Mouse (Mus musculus) testis, postnatal 14 days (tissue): ENCODE data around the gene Axl.

ENCODE experiments used
- DNase-seq: peaks from one replicate; pipeline ENCODE4 v3.0.0; 2021; ENCODE audit warnings: low spot score

The Axl gene

GRCm38 (mm10) chr7:25788220-25789128 lies at the start of gene Axl:
Axl (minus strand) TSS chr7:25788705.
- DNase-seq: peak; percentile 84

DNA sequence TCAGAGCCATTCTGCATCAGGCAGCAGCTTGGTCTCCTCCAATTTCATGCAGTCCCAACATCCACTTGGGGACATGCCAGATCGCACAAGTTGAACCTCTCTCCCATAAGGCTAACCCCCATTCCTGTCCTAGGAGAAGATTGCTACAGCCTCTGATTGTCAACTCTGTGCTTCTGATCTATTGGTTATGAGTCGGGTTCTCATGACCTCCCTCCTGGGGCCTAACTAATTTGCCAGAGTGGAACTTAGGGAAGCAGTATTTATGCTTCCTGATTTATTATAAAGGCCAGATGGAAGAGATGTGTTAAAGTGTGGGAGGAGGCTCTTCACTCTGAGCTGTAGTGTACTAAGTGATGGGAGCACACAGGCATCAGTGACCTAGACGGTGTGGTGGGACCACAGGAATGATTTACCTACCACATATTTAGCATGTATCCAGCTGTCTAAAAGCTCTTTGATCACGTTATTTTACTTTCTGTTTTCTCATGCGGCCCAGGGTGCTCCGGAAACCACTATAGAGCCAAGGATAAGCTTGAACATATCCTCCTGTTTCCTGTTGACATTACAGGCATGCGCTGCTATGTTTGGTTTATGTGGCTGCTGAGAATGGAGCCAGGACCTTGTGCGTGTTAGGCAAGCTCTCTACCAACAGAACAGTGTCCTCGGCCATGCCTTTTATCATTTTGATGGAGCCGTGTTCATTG lies 46.8 kb upstream of the Axl start:
- no peak for DNase-seq

GRCm38 (mm10) chr7:25831557-25832530 lies 43.3 kb upstream of the Axl start:
- no peak for DNase-seq

GRCm38 (mm10) chr7:25830251-25830650 lies 41.7 kb upstream of the Axl start:
- no peak for DNase-seq

GRCm38 (mm10) chr7:25827199-25827598 lies 38.7 kb upstream of the Axl start:
- DNase-seq: peak; percentile 29

- no peak for DNase-seq
These were observed 37.5 kb upstream of the Axl start for GRCm38 (mm10) chr7:25826029-25826428.

DNA sequence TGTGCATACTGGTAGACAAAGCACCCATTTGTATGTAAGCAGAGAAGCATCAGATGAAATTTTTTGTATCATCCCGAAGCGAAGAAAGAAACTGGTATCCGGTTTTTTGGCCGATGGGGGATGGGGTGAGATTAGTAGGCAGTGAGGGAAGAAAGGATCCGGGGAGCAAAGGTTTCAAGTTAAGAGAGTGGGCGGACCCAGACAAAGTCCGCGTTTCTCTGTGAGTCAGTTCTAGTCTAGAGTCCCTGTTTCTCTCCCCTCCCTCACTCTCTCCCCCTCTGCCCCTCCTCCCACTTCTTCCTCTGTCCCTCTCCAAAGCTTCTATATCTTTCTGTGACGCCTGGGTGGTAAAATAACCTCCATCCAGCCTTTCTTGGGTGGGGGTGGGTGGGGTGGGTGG lies 36.5 kb upstream of the Axl start:
- no peak for DNase-seq

- DNase-seq: peak; percentile 48
These were observed 27.9 kb upstream of the Axl start, which contains the start of gene Cyp2s1 for GRCm38 (mm10) chr7:25816241-25816919. Cyp2s1 (minus strand) TSS chr7:25816913.

- no peak for DNase-seq
These were observed 27.1 kb upstream of the Axl start for GRCm38 (mm10) chr7:25815571-25815970.

- DNase-seq: no peak
These were observed 26.2 kb upstream of the Axl start for GRCm38 (mm10) chr7:25814711-25815110.

- no peak for DNase-seq
These were observed 23.7 kb upstream of the Axl start for GRCm38 (mm10) chr7:25812195-25812594.

GRCm38 (mm10) chr7:25811716-25812115 lies 23.2 kb upstream of the Axl start:
- no peak for DNase-seq

DNA sequence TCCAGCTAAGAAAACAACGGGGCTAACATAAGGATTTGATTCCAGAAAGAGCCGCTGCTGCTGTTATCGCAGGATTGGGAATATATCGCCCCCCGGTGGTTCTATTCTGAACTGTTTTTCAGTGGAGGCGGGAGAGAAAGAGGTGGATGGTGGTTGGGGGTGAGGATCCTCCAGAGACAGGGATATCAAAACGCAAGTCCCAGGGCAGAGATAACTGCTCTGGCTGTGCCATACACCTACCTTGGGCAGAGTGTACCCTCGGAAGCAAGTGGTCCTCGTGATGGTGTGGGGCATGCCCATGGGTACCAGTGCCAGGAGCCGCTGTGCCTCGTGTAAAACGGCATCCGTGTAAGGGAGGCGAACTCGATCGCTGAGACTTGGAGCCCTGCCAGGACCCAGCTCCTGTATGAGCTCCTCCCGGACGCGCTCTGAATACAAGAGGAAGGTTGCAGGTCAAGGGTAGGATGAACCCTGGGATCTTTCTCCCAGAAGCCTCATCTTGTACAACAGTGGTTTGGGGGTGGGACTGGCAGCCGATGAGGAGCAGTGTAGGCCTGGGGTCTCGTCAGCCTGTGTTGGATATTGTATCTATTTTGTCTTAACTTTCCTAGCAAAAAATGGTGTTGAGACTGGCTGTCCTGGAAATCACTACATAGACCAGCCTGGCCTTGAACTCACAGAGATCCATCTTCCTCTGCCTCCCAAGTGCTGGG lies 17.3 kb upstream of the Axl start:
- peak; percentile 79 for DNase-seq

GRCm38 (mm10) chr7:25804792-25805191 lies 16.3 kb upstream of the Axl start:
- peak; percentile 77 for DNase-seq

GRCm38 (mm10) chr7:25803460-25803859 lies 15.0 kb upstream of the Axl start:
- no peak for DNase-seq

DNA sequence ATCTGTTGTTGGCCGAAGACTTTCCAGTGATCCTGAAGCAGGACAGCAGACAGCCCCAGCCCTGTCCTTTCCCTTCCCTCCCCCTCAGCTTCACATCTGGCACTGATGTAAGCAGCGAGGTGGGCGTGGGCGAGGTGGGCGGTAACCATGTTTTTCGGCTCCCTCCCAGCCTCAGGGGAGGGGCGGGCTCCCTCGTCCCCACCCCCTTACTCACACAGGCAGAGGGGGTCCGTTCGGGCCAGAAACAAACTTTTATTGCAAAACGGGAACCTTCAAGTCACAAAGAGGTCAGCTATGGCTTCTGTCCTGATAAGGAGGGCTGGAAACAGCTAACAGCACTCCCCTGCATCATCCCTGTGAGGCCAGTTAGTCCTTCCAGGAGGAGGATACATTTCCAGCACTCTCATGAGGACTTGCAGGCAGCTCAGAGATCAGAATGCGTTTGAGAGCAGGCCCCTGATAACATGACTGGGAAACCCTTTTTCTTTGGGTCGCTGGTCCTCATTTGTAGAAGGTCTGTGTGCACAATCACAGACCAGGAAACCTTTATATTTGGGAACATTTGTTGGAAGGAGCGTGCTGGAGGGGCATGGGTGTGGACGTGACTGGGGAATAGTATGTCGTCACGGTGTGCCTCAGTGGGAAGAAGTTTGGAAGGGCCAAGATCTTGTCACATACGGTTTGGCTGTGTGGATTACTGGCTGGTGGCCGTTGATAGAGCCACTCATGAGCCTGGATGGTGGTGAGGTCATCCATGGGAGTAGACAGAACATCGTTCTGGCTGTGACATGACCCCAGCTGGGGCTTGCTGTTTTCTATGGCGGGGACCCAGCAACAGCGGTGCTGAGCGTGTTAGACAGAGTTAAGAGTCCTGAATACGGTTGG lies 14.0 kb upstream of the Axl start:
- peak; percentile 85 for DNase-seq

DNA sequence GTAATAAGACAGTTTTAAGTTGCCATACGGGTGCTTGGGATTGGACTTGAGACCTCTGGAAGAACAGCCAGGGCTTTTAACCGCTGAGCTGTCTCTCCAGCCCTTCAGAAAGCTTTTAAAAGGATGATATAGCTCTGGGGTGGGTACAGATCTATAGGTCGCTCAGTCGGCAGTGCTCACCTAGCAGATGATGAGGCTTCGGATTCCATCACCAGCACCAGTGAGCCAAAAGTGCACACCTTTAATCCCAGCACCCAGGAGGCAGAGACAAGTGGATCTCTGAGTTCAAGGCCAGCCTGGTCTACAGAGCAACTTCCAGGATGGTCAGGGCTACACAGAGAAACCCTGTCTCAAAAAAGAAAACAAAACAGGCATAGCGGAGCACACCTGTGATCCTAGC lies 12.5 kb upstream of the Axl start:
- DNase-seq: no peak

GRCm38 (mm10) chr7:25799369-25799768 lies 10.9 kb upstream of the Axl start:
- no peak for DNase-seq

DNA sequence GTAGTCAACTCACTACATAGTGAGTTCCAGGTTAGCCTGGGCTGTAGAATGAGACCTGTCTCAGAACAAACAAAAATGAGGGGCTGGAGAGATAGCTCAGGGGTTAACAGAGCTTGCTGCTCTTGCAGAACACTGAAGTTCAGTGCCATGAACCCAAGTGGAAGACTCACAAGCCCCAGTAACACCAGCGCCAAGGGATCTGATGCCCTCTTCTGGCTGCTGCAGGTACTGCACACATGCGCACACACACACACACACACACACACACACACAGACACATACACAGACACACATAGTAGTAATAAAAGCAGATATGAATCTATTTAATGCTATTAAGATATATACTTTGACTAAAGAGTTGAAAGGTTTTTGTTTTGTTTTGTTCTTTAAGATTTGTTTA lies 10.0 kb upstream of the Axl start:
- DNase-seq: no peak

GRCm38 (mm10) chr7:25794775-25795174 lies 6.3 kb upstream of the Axl start:
- no peak for DNase-seq
